Mouse (Mus musculus): ENCODE data around the gene Prkcd.
A peak's percentile ranks its signal among the peaks of the same experiment; 100 is the strongest.
"Not testable (repeated sequence)": the region's sequence is repeated elsewhere in the genome, so short reads cannot be mapped to it uniquely, and the experiment has no call there.

Gene Prkcd

GRCm38 (mm10) chr14:30597142-30597541 lies 28.9 kb downstream of the Prkcd start:
- no peak for DNase-seq

GRCm38 (mm10) chr14:30596407-30596806 lies 29.6 kb downstream of the Prkcd start:
- no peak for DNase-seq

- DNase-seq: no peak
These were observed 30.3 kb downstream of the Prkcd start for GRCm38 (mm10) chr14:30595576-30596313.

- DNase-seq: no peak
These were observed 31.8 kb downstream of the Prkcd start for GRCm38 (mm10) chr14:30594092-30594695.

DNA sequence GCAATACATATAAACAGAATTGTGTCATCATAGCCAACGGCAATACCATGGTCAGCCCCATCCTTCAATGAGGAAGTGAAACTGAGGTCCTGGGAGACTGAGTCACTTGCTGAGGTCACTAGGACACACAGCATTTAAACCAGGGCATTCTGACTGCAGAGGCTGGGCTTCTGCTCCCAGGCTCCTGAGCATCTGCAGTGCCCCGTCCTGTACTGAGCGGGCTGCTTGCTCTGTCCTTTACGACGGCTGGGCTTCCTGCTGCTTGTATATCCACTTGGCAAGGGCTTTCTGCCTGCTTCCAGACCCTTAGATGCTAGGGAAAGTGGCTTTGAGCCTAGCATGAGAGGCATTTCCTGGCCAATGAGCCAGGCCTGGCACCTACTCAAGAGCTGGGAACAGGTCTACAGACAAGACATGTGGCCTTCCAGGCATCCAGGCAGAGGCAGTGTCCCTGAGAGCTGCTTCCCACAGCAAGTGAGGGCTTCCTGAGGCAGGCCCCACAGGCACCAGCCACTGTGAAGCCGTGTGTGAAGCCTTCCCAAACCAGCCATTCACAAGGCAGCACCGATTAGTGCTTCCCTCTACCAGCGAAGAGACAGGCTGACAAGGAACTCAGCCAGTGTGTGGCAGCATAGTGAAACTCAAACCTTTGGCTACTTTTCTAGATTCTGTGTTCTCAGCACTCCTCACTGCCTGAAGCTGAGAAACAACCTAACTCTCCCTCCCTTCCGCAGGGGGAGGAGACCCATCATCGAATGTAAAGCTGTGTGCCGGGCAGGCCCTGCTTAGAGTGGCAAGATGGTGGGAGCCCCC lies 32.5 kb downstream of the Prkcd start:
- DNase-seq: peak; percentile 23

DNA sequence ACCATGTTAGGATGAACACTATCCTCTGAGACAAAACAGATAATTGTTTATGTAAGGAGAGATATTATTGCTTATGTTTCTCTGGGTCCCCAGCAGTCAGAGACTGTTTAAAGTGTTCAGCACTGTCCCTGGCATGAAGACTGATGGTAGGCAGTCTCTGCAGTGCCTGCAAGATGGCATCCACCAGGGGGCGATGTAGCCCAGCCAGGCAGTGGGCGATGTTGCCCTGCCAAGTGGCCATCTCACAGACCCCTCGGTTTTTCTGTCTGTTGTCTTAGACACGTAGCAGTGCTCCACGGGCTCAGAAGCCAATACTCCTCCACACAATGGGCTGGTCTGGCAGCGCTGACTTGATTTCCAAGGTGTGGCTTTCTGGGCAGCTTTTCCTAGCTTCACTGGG lies 34.6 kb downstream of the Prkcd start:
- peak; percentile 87 for DNase-seq

DNA sequence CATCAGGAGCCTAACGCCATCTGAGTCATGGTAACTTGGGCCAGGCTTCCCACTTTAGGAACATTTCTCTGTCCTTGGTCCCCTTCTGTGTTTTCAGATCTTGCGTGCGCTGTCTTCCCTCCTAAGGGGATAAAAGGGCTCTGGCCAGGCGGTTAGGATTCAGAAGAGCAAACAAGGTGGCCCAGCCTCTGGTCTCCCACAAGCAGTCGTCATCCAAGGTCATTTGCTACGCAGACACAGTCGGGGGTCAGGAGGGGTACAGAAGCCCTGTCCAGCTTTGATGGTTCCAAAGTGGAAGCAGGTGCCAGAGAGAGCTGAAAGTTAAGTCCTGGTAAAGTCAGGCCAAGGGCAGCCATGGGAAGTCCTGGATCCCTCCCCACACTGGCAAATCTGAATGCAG lies 35.1 kb downstream of the Prkcd start:
- DNase-seq: no peak

DNA sequence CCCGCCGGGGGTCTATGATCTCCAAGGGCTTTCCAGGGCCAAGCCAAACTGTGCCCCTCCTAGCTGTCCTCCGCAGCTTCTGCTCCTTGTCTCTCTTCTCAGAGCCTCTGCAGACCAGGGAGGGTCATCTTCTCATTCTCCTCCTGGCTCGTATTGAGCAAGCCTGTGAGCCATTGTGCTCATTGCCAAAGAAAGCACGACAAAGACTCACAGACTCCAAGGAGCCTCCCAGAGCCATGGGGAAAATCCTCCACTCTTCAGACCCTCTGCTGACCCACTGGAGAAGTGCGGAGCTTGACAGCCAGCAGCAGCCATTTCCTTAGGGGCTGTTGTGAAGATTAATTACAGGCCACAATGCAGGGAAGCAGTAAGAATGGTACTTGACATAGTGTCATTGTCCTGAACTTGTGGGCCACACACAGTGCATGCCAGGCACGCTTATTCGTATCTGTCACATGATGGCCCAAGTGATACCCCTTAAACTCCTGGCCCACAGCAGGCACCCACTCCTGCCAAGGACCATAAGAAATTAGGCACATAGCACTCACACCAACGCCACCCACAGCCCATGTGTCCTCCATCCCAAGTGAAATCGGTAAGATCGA lies 35.9 kb downstream of the Prkcd start:
- no peak for DNase-seq

DNA sequence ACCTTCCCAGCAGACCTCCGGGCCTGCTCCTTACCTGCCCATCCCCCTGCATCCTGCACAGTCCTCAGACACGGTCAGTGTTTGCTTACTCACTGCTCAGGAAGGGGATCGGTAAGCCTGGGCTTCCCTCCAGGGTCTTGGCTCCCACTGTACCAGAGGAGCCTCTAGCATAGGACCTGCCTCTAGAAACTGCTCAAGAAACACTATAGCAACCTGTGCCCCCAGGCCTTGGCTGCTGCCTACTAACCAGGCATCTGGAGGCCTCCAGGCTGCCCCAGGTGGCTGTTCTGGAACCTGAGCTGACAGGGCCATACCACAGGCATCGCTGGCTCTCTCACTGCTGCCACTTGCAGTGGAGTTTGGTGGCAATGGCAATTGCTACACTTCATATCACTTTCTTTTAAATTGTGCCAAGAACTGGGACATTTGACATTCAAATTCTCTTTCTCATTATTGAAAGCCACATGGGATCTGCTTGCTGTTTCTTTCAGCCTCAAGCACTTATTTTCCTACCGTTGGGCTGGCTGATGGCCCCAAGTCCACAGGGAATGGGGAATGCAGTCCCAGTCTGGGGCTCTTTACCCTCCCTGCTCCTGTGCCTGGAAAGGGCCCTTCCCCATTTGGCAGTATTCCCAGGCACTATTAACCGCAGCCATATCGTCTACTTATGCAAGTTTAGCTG lies 39.1 kb downstream of the Prkcd start:
- DNase-seq: no peak

DNA sequence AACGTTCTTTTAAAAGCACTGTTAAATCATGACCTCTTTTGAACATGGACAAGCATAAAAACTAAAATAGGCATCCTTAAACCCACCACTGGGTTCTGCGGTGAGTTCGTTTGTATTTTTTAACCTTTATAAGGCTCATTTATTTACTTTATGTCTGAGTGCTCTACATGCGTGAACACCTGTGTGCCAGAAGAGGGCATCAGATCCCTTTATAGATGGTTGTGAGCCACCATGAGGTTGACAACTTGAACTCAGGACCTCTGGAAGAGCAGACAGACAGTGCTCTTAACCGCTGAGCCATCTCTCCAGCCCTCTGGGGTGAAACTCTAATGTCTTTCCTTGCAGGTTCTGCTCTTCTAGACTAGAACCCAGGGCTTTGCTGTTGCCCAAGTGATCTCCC lies 40.7 kb downstream of the Prkcd start:
- no peak for DNase-seq

GRCm38 (mm10) chr14:30584497-30585251 lies 41.3 kb downstream of the Prkcd start:
- DNase-seq: no peak

- no peak for DNase-seq
These were observed 41.9 kb downstream of the Prkcd start for GRCm38 (mm10) chr14:30584077-30584476.

DNA sequence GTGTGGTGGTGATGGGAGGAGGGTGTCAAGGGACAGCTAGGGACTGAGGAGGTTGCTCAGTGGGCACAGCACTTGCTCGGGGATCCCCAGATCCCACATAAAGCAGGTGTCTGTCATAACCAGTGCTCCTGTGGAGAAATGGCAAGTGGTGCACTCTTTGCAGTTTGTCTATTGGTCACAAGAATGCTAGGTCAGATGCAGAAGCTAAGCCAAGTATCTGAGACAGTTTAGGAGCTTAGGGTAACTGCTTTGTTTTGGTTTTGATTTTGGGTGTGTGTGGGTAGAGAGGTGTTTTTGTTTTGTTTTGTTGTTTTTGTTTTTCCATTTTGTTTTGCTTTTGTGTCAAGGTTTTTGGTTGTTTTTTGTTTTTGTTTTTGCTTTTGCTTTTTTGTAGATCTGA lies 44.8 kb downstream of the Prkcd start:
- no peak for DNase-seq

- no peak for DNase-seq
These were observed 46.1 kb downstream of the Prkcd start for GRCm38 (mm10) chr14:30579882-30580281.

- no peak for DNase-seq
These were observed 46.8 kb downstream of the Prkcd start for GRCm38 (mm10) chr14:30579180-30579579.

DNA sequence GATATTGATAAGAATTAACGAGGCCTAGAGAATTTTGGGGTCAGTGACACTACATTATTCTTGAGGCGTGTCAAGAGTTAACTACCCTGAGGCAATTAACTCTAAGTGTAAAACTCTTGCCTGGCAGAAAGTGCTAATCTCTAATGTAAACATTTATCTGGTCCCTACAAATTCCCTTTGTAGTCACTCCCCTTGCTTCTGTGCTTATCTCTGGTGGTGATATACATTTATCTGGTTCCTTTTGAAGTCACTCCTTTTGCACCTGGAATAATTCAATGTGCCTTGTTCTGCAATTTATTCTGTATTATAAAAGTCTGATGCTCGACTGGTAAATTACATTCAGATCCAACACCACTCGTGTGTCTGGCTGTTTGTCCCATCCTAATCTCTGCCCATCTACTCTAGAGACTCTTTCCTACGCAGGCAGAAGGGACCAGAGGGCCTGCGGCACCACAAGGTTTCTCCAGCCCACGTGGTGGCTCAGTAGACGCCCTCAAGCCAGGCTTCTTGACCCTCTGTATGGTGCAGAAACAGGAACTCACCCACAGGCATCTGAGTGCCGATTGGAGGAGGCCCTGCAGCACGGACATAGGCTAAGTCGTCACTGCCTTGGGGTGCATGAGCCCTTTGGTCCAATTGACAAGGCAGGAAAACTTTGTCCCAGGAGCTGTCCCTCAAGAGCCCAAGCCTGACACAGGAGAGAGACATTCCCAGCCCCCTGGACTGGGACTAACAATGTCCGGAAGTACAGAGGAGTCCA lies 48.5 kb downstream of the Prkcd start:
- not testable (repeated sequence) for DNase-seq

GRCm38 (mm10) chr14:30576260-30576659 lies 49.8 kb downstream of the Prkcd start:
- no peak for DNase-seq

GRCm38 (mm10) chr14:30575791-30576190 lies 50.2 kb downstream of the Prkcd start:
- DNase-seq: no peak

GRCm38 (mm10) chr14:30573983-30574584 lies 51.9 kb downstream of the Prkcd start:
- peak; percentile 76 for DNase-seq

DNA sequence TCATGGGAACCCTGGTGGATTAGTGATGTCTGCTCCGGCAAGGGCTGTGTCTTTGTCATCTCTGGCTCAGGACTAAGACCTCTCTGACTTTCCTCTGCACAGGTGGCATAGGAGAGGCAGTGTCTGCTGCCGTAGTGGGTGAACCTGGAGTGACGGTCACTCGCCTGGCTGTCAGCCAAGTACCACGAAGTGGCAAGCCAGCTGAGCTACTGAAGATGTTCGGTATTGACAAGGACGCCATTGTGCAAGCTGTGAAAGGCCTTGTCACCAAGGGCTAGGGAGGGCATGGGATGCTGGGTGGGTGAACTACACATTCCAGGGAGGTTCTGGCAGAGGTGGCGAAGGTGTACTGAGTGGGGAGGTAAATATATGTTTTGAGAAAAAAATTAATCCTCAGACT lies 52.8 kb downstream of the Prkcd start:
- peak; percentile 36 for DNase-seq

- DNase-seq: no peak
These were observed 53.8 kb downstream of the Prkcd start for GRCm38 (mm10) chr14:30572253-30572652.

Measured in right cerebral cortex, postnatal 14 days (tissue).